In the genomic region with DNA sequence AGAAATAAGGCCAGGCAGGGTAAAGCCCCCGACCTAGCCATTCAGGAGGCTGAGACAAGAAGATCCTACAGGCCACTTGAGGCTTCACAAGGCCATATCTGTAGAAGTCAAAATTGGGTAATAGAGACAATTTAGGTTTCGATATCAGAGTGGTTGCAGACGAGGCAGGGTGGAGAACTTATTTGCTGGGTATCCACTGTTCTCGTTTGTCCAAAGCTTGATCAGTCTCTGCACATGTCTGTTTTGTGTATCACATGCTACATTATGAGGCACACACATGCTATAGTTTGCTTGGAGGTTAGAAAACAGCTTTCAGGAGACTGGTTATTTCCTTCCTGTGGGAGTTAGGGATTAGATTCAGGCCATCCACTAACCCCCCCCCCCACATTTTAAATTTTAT, we compare ENCODE assay signal across 23 mouse cellular contexts. TPM values are rescaled to one million over a fixed set of nuclear protein-coding genes. Genes with fewer than 3 reads are reported as not detected.
DNase-seq lines count a peak whose midpoint lies in the region; ATAC-seq and TF ChIP-seq lines count a peak whose summit lies in the region.
"Had no signal": no experiment of that assay in that cellular context is flagged by ENCODE, and none has a peak within 500 bp of the region (broad histone marks: within the 10 kb centered on the region; RNA-seq: fewer than 3 reads in every experiment).

No protein-coding gene starts in this region.

- H3K27me3 ChIP-seq in liver, embryonic 12.5 days (replicated peaks) = no peaks in the 10 kb centered on the region
- no peaks in the 10 kb centered on the region for H3K27me3 ChIP-seq in liver, postnatal 0 days (ENCODE audit: insufficient read depth, low read length)
- no peaks in the 10 kb centered on the region for H3K27me3 ChIP-seq in liver, embryonic 14.5 days (ENCODE audit: control insufficient read depth, insufficient read depth, low read length)
- no peaks in the 10 kb centered on the region for H3K27me3 ChIP-seq in liver, embryonic 11.5 days (replicated peaks; ENCODE audit: control insufficient read depth, insufficient read depth, low read length)
- no peaks in the 10 kb centered on the region for H3K27me3 ChIP-seq in stomach, postnatal 0 days (ENCODE audit: control insufficient read depth, insufficient read depth, low read length)
- H3K27me3 ChIP-seq: embryonic facial prominence, embryonic 12.5 days; forebrain, embryonic 12.5 days had no signal

- H3K9me3 ChIP-seq in liver, embryonic 12.5 days (replicated peaks) = no peaks in the 10 kb centered on the region
- H3K9me3 ChIP-seq in liver, postnatal 0 days (ENCODE audit: low read length) = no peaks in the 10 kb centered on the region
- H3K9me3 ChIP-seq in liver, embryonic 14.5 days (ENCODE audit: control insufficient read depth, low read length) = no peaks in the 10 kb centered on the region
- no peaks in the 10 kb centered on the region for H3K9me3 ChIP-seq in liver, embryonic 11.5 days (ENCODE audit: control insufficient read depth, low read length)
- H3K9me3 ChIP-seq in stomach, postnatal 0 days (ENCODE audit: control insufficient read depth, low read length) = no peaks in the 10 kb centered on the region
- H3K9me3 ChIP-seq: embryonic facial prominence, embryonic 10.5 days; embryonic facial prominence, embryonic 12.5 days; forebrain, embryonic 10.5 days; forebrain, embryonic 12.5 days had no signal

- WGBS in liver, embryonic 12.5 days (ENCODE audit: insufficient replicate concordance) = 63% methylated on average over 4 of the region's 4 CpGs
- WGBS in liver, postnatal 0 days (ENCODE audit: insufficient replicate concordance) = 66% methylated on average over 4 of the region's 4 CpGs
- 44% methylated on average over 4 of the region's 4 CpGs for WGBS in liver, embryonic 14.5 days (ENCODE audit: insufficient replicate concordance)
- 76% methylated on average over 4 of the region's 4 CpGs for WGBS in liver, embryonic 11.5 days
- 82% methylated on average over 4 of the region's 4 CpGs for WGBS in stomach, postnatal 0 days

- no peak for DNase-seq in liver, postnatal 0 days
- DNase-seq in liver, embryonic 14.5 days (ENCODE audit: low read depth in 3 of 3, low spot score in 3 of 3) = no peak
- DNase-seq in liver, embryonic 11.5 days (ENCODE audit: low spot score) = no peak
- DNase-seq in heart, postnatal 25 days (ENCODE audit: low spot score) = no peak
- DNase-seq in stomach, postnatal 0 days (ENCODE audit: low spot score) = no peak
- DNase-seq: adrenal gland, adult 2 months; adrenal gland, postnatal 10 days; adrenal gland, postnatal 25 days; cerebellum, adult 11 months; cerebellum, adult 18-20 months; cerebellum, adult 8-10 months; cerebellum, adult 9-11 months; cerebellum, postnatal 14 days; cerebellum, postnatal 36 days had no signal

- no peak for TF ChIP-seq CTCF in liver, postnatal 0 days (IDR thresholded peaks at IDR 0.05; ENCODE audit: low read depth)
- no peak for TF ChIP-seq CTCF in liver, embryonic 14.5 days (IDR thresholded peaks at IDR 0.05; ENCODE audit: low read depth)
- no peak for TF ChIP-seq CTCF in stomach, postnatal 0 days (IDR thresholded peaks at IDR 0.05; ENCODE audit: low read depth)

- peaks cover 33% of the 10 kb centered on the region for H3K36me3 ChIP-seq in liver, embryonic 12.5 days
- no peaks in the 10 kb centered on the region for H3K36me3 ChIP-seq in liver, postnatal 0 days (replicated peaks; ENCODE audit: insufficient read depth, low read length)
- H3K36me3 ChIP-seq in liver, embryonic 14.5 days (replicated peaks; ENCODE audit: control insufficient read depth, insufficient read depth, low read depth) = peaks cover 24% of the 10 kb centered on the region
- H3K36me3 ChIP-seq in liver, embryonic 11.5 days (ENCODE audit: control insufficient read depth, insufficient read depth, low read length) = no peaks in the 10 kb centered on the region
- no peaks in the 10 kb centered on the region for H3K36me3 ChIP-seq in stomach, postnatal 0 days (ENCODE audit: control insufficient read depth, insufficient read depth, low read length)
- H3K36me3 ChIP-seq: embryonic facial prominence, embryonic 10.5 days; embryonic facial prominence, embryonic 12.5 days; forebrain, embryonic 10.5 days; forebrain, embryonic 12.5 days had no signal

- H3K4me2 ChIP-seq in liver, embryonic 12.5 days = no peak overlapping the region
- H3K4me2 ChIP-seq in liver, postnatal 0 days (ENCODE audit: low read depth, low read length) = no peak overlapping the region
- no peak overlapping the region for H3K4me2 ChIP-seq in liver, embryonic 14.5 days (ENCODE audit: low read depth)
- H3K4me2 ChIP-seq in liver, embryonic 11.5 days = no peak overlapping the region
- no peak overlapping the region for H3K4me2 ChIP-seq in stomach, postnatal 0 days (replicated peaks; ENCODE audit: low read depth)
- H3K4me2 ChIP-seq: embryonic facial prominence, embryonic 12.5 days; forebrain, embryonic 12.5 days had no signal

- no peak for TF ChIP-seq EP300 in liver, postnatal 0 days (IDR thresholded peaks at IDR 0.05; ENCODE audit: low read depth)
- TF ChIP-seq EP300 in liver, embryonic 14.5 days (IDR thresholded peaks at IDR 0.05; ENCODE audit: low read depth) = no peak
- no peak for TF ChIP-seq EP300 in stomach, postnatal 0 days (optimal IDR thresholded peaks at IDR 0.05)

- H3K4me1 ChIP-seq in liver, embryonic 12.5 days = peaks cover 9% of the 10 kb centered on the region
- H3K4me1 ChIP-seq in liver, postnatal 0 days (ENCODE audit: insufficient read depth) = peaks cover 5% of the 10 kb centered on the region; the same call in 1 of the 2 replicates
- H3K4me1 ChIP-seq in liver, embryonic 14.5 days (replicated peaks; ENCODE audit: control insufficient read depth in 2 of 2, insufficient read depth in 2 of 2, low read length in 1 of 2) = peaks cover 0 to 4% of the 10 kb centered on the region in 2 experiments; a peak in 1 of 4 replicates
- H3K4me1 ChIP-seq in liver, embryonic 11.5 days (replicated peaks; ENCODE audit: control insufficient read depth, insufficient read depth, low read length) = 0 out of 2 replicates have a peak, but pooled peaks cover 1% of the 10 kb centered on the region
- H3K4me1 ChIP-seq in stomach, postnatal 0 days (replicated peaks; ENCODE audit: control insufficient read depth, insufficient read depth) = no peaks in the 10 kb centered on the region
- H3K4me1 ChIP-seq: embryonic facial prominence, embryonic 12.5 days had no signal

- H3K27ac ChIP-seq in liver, embryonic 12.5 days = no peak overlapping the region
- no peak overlapping the region for H3K27ac ChIP-seq in liver, postnatal 0 days (ENCODE audit: low read depth)
- no peak overlapping the region for H3K27ac ChIP-seq in liver, embryonic 14.5 days
- H3K27ac ChIP-seq in liver, embryonic 11.5 days (ENCODE audit: low read depth, low read length) = no peak overlapping the region
- no peak overlapping the region for H3K27ac ChIP-seq in stomach, postnatal 0 days (replicated peaks)
- H3K27ac ChIP-seq: embryonic facial prominence, embryonic 10.5 days; embryonic facial prominence, embryonic 12.5 days; forebrain, embryonic 10.5 days; forebrain, embryonic 12.5 days had no signal

- no peak overlapping the region for H3K4me3 ChIP-seq in liver, embryonic 12.5 days
- H3K4me3 ChIP-seq in liver, postnatal 0 days (ENCODE audit: low read depth, low read length) = no peak overlapping the region
- H3K4me3 ChIP-seq in liver, embryonic 14.5 days (ENCODE audit: insufficient read depth in 1 of 2, low read depth in 2 of 2, low read length in 2 of 2) = no peak overlapping the region
- H3K4me3 ChIP-seq in liver, embryonic 11.5 days (ENCODE audit: low read depth, low read length) = no peak overlapping the region
- H3K4me3 ChIP-seq in stomach, postnatal 0 days (ENCODE audit: low read depth, low read length) = no peak overlapping the region
- H3K4me3 ChIP-seq: embryonic facial prominence, embryonic 10.5 days; embryonic facial prominence, embryonic 12.5 days; erythroblast, embryonic 14.5 days; forebrain, embryonic 10.5 days; forebrain, embryonic 12.5 days had no signal

- ATAC-seq in liver, embryonic 12.5 days = 0 out of 2 replicates have a peak, but pooled peaks have one; percentile 24
- ATAC-seq in liver, postnatal 0 days = no peak
- peak; percentile 43; the same call in 1 of the 2 replicates for ATAC-seq in liver, embryonic 14.5 days (ENCODE audit: insufficient read depth)
- ATAC-seq in liver, embryonic 11.5 days (replicated peaks; ENCODE audit: low FRiP score) = no peak
- ATAC-seq in megakaryocyte progenitor cell, adult 5-6 weeks (replicated peaks; ENCODE audit: poor library complexity) = peak; percentile 50
- no peak for ATAC-seq in stomach, postnatal 0 days (ENCODE audit: low FRiP score, low TSS enrichment)
- ATAC-seq: forebrain, embryonic 14.5 days; forebrain, embryonic 16.5 days had no signal

- intact Hi-C loops in heart, postnatal 25 days (cut with DNase I) = no loop called here

- no peak overlapping the region for H3K9ac ChIP-seq in liver, embryonic 12.5 days
- H3K9ac ChIP-seq in liver, postnatal 0 days (replicated peaks) = no peak overlapping the region
- H3K9ac ChIP-seq in liver, embryonic 14.5 days (replicated peaks) = no peak overlapping the region
- no peak overlapping the region for H3K9ac ChIP-seq in liver, embryonic 11.5 days (ENCODE audit: low read depth, low read length)
- no peak overlapping the region for H3K9ac ChIP-seq in stomach, postnatal 0 days (ENCODE audit: low read length)
- H3K9ac ChIP-seq: embryonic facial prominence, embryonic 12.5 days; forebrain, embryonic 12.5 days had no signal

RNA-seq across cellular contexts. Expression of a gene that starts 5.5 kb away (rescaled TPM):
- polyA plus RNA-seq in liver, embryonic 12.5 days (2016; fragmentation: Nextera tagmentation; extraction: Ambion mirVana) = 33.7 and 36.6 TPM in 2 replicates
- 47.3 and 50.1 TPM in 2 replicates for polyA plus RNA-seq in liver, postnatal 0 days (2015; fragmentation: Nextera tagmentation; extraction: Ambion mirVana)
- polyA plus RNA-seq in liver, embryonic 14.5 days (2012; rRNA removed) = 19.2 and 27.0 TPM in 2 replicates
- 32.8 and 36.3 TPM in 2 replicates for polyA plus RNA-seq in liver, embryonic 14.5 days (2014; fragmentation: Nextera tagmentation; extraction: Ambion mirVana)
- polyA plus RNA-seq in liver, embryonic 11.5 days (2014; fragmentation: Nextera tagmentation; extraction: Ambion mirVana) = 51.3 and 57.5 TPM in 2 replicates
- 48.7 and 52.9 TPM in 2 replicates for total RNA-seq in megakaryocyte progenitor cell, adult 5-6 weeks (2015)
- total RNA-seq in megakaryocyte progenitor cell, adult 5-6 weeks (2017) = 43.6 and 46.8 TPM in 2 replicates
- total RNA-seq in heart, postnatal 25 days (2021) = 10 to 100 TPM; 78.4 to 85.9 TPM
- 75.2 and 81.5 TPM in 2 replicates for polyA plus RNA-seq in stomach, postnatal 0 days (2015; fragmentation: Nextera tagmentation; extraction: Ambion mirVana)

Comparison
In these comparisons a context has a peak if more than half of its experiments do, and no peak if none do; other contexts are left out.
1. ATAC-seq: peak in liver, embryonic 12.5 days (single experiment), liver, embryonic 14.5 days (single experiment) and megakaryocyte progenitor cell, adult 5-6 weeks (single experiment); none in liver, postnatal 0 days (single experiment), liver, embryonic 11.5 days (single experiment) and stomach, postnatal 0 days (single experiment).